Mouse (Mus musculus): Measurements from ENCODE around the gene Gabrb1. TPM values are rescaled to one million over a fixed set of nuclear protein-coding genes. Genes with fewer than 3 reads are reported as not detected.

The Gabrb1 gene
- polyA plus RNA-seq, 2 experiments, result under 0.01 to 0.03 TPM

DNA sequence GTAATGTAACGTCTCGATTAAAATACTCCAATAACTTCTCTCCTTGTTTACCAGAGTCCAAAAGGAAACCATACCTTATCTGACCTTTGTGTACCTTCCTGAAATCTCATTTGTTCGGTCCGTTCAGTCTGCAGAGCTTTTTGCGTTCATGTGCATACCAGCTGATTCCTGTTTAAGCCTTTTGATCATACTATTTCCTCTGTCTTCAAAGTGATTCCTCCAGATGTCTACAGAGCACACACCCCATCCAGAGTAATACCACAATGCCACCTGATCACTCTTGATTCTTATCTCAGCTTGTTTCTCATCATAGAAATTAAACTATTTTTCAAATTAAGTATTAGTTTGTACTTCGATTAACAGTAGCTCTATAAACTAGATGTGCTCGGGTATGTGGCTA, 245.5 kb downstream of the Gabrb1 start:
- Histone ChIP-seq H3K4me1 (replicated peaks; ENCODE audit: control insufficient read depth in 2 of 2, insufficient read depth in 2 of 2, low read length in 1 of 2) (no peaks in the 10 kb centered on the region), H3K9ac (replicated peaks) (no peak overlapping the region), H3K9me3 (ENCODE audit: control insufficient read depth, low read length) (no peaks in the 10 kb centered on the region), H3K4me2 (ENCODE audit: low read depth) (no peak overlapping the region), H3K36me3 (replicated peaks; ENCODE audit: control insufficient read depth, insufficient read depth, low read depth) (no peaks in the 10 kb centered on the region), H3K27ac (no peak overlapping the region), H3K27me3 (ENCODE audit: control insufficient read depth, insufficient read depth, low read length) (no peaks in the 10 kb centered on the region), H3K4me3 (ENCODE audit: insufficient read depth in 1 of 2, low read depth in 2 of 2, low read length in 2 of 2) (no peak overlapping the region)
- WGBS (ENCODE audit: insufficient replicate concordance), result 64% methylated on average over 7 of the region's 7 CpGs
- DNase-seq (ENCODE audit: low read depth in 3 of 3, low spot score in 3 of 3) (no peak), ATAC-seq (ENCODE audit: insufficient read depth) (no peak)
- TF ChIP-seq EP300 (IDR thresholded peaks at IDR 0.05; ENCODE audit: low read depth), result no peak
- TF ChIP-seq CTCF (IDR thresholded peaks at IDR 0.05; ENCODE audit: low read depth), result no peak

DNA sequence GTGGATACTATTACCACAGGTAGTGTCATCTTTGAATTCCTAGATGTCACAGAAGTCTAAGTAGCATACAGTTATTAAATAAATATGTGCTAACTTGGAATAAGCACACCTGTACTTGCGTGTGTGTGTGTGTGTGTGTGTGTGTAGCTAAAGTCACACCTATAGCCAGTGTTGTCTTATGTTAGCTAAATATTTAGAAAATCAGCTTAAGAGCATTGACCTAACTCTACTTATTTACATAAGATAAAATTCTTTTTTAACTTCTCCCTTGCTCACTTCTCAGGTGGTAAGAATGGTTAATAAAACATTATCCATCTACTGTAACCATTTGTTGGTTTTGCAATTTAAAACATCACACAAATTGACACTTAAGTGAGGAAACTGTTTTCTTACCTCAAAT, 256.1 kb downstream of the Gabrb1 start:
- Histone ChIP-seq H3K36me3 (replicated peaks; ENCODE audit: control insufficient read depth, insufficient read depth, low read depth) (no peaks in the 10 kb centered on the region), H3K27me3 (ENCODE audit: control insufficient read depth, insufficient read depth, low read length) (no peaks in the 10 kb centered on the region)
- no peak for ATAC-seq (ENCODE audit: insufficient read depth)

DNA sequence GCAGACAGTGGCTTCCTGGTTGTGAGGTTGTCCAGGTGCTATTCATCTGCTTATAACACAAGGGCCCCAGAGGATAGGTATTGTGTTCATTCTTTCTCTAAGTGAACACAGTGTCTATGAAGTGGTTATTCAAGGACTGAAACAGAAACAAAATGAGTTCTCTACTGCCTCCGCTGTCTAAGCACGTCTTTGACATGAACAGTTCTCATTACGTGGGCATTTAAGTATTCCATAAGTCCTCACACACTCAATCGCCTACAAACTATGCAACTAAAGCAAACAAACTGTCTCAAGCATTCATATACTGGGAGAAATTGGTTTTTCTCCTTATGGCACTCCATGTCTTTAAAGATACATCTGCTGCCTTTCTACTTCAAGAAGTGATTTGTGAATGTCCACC, 257.8 kb downstream of the Gabrb1 start:
- no peaks in the 10 kb centered on the region for H3K36me3 ChIP-seq (replicated peaks; ENCODE audit: control insufficient read depth, insufficient read depth, low read depth)
- 49% methylated on average over 4 of the region's 4 CpGs for WGBS (ENCODE audit: insufficient replicate concordance)
- H3K9me3 ChIP-seq (ENCODE audit: control insufficient read depth, low read length), result no peaks in the 10 kb centered on the region
- no peaks in the 10 kb centered on the region for H3K4me1 ChIP-seq (replicated peaks; ENCODE audit: control insufficient read depth in 2 of 2, insufficient read depth in 2 of 2, low read length in 1 of 2)
- H3K27ac ChIP-seq, result no peak overlapping the region
- no peaks in the 10 kb centered on the region for H3K27me3 ChIP-seq (ENCODE audit: control insufficient read depth, insufficient read depth, low read length)
- ATAC-seq (ENCODE audit: insufficient read depth), result no peak
- H3K4me3 ChIP-seq (ENCODE audit: insufficient read depth in 1 of 2, low read depth in 2 of 2, low read length in 2 of 2), result no peak overlapping the region
- TF ChIP-seq EP300 (IDR thresholded peaks at IDR 0.05; ENCODE audit: low read depth) (no peak), CTCF (IDR thresholded peaks at IDR 0.05; ENCODE audit: low read depth) (no peak)
- no peak overlapping the region for H3K9ac ChIP-seq (replicated peaks)
- DNase-seq (ENCODE audit: low read depth in 3 of 3, low spot score in 3 of 3), result no peak
- no peak overlapping the region for H3K4me2 ChIP-seq (ENCODE audit: low read depth)

More for the DNA sequence above, 256.1 kb downstream of the Gabrb1 start:
- Histone ChIP-seq H3K9ac (replicated peaks) (no peak overlapping the region), H3K4me3 (ENCODE audit: insufficient read depth in 1 of 2, low read depth in 2 of 2, low read length in 2 of 2) (no peak overlapping the region), H3K4me2 (ENCODE audit: low read depth) (no peak overlapping the region), H3K27ac (no peak overlapping the region), H3K4me1 (replicated peaks; ENCODE audit: control insufficient read depth in 2 of 2, insufficient read depth in 2 of 2, low read length in 1 of 2) (no peaks in the 10 kb centered on the region), H3K9me3 (ENCODE audit: control insufficient read depth, low read length) (no peaks in the 10 kb centered on the region)
- TF ChIP-seq EP300 (IDR thresholded peaks at IDR 0.05; ENCODE audit: low read depth), result no peak
- TF ChIP-seq CTCF (IDR thresholded peaks at IDR 0.05; ENCODE audit: low read depth), result no peak
- no peak for DNase-seq (ENCODE audit: low read depth in 3 of 3, low spot score in 3 of 3)
- WGBS (ENCODE audit: insufficient replicate concordance), result 39% methylated on average over 1 of the region's 1 CpGs

DNA sequence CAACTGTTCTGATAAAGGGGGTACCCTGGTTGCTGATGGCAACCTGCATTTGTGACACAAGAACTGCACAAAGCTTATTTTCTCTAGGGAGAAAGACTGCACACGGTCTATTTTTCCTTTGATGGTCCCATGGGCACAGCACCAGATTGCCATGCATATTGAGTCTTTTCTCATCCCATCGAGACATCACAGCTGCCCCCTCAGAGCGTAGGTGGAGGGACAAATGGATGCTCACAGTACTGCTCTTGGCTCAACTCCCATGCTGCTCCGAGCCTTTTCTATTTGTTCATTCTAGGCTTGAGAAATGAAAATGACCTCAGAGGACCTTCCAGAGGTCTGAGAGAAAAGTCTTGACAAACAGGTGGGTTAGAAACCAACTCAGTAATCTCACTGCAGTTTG, 259.3 kb downstream of the Gabrb1 start:
- Histone ChIP-seq H3K4me3 (ENCODE audit: insufficient read depth in 1 of 2, low read depth in 2 of 2, low read length in 2 of 2) (no peak overlapping the region), H3K4me1 (replicated peaks; ENCODE audit: control insufficient read depth in 2 of 2, insufficient read depth in 2 of 2, low read length in 1 of 2) (no peaks in the 10 kb centered on the region), H3K27me3 (ENCODE audit: control insufficient read depth, insufficient read depth, low read length) (no peaks in the 10 kb centered on the region), H3K36me3 (replicated peaks; ENCODE audit: control insufficient read depth, insufficient read depth, low read depth) (no peaks in the 10 kb centered on the region), H3K9ac (replicated peaks) (no peak overlapping the region), H3K27ac (no peak overlapping the region), H3K4me2 (ENCODE audit: low read depth) (no peak overlapping the region), H3K9me3 (ENCODE audit: control insufficient read depth, low read length) (no peaks in the 10 kb centered on the region)
- no peak for TF ChIP-seq CTCF (IDR thresholded peaks at IDR 0.05; ENCODE audit: low read depth)
- TF ChIP-seq EP300 (IDR thresholded peaks at IDR 0.05; ENCODE audit: low read depth), result no peak
- 55% methylated on average over 4 of the region's 4 CpGs for WGBS (ENCODE audit: insufficient replicate concordance)
- no peak for DNase-seq (ENCODE audit: low read depth in 3 of 3, low spot score in 3 of 3)
- no peak for ATAC-seq (ENCODE audit: insufficient read depth)

DNA sequence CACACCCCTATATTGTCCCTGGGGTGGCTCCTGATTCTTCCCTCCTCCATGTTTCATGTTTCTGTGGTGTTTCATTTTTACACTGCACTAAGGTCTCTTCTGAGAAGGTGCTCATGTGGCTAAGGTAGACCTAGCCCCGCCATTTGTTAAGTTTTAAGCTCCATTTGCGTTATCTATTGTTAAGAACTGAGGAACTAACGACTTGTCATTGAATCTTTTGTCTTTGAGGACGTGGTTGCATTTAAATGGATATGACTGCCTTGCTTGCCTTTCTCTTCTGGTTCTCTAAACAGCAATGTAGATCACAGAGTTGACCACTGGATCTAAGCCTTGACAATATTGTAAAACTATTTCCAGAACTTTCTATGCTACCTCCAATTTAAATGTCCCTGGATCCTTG, 265.7 kb downstream of the Gabrb1 start:
- H3K4me2 ChIP-seq (ENCODE audit: low read depth), result no peak overlapping the region
- TF ChIP-seq CTCF (IDR thresholded peaks at IDR 0.05; ENCODE audit: low read depth) (no peak), EP300 (IDR thresholded peaks at IDR 0.05; ENCODE audit: low read depth) (no peak)
- H3K9me3 ChIP-seq (ENCODE audit: control insufficient read depth, low read length), result no peaks in the 10 kb centered on the region
- no peak for ATAC-seq (ENCODE audit: insufficient read depth)
- no peak overlapping the region for H3K4me3 ChIP-seq (ENCODE audit: insufficient read depth in 1 of 2, low read depth in 2 of 2, low read length in 2 of 2)
- H3K36me3 ChIP-seq (replicated peaks; ENCODE audit: control insufficient read depth, insufficient read depth, low read depth), result no peaks in the 10 kb centered on the region
- DNase-seq (ENCODE audit: low read depth in 3 of 3, low spot score in 3 of 3), result no peak
- H3K4me1 ChIP-seq (replicated peaks; ENCODE audit: control insufficient read depth in 2 of 2, insufficient read depth in 2 of 2, low read length in 1 of 2), result no peaks in the 10 kb centered on the region
- H3K27ac ChIP-seq, result no peak overlapping the region
- 46% methylated on average over 4 of the region's 4 CpGs for WGBS (ENCODE audit: insufficient replicate concordance)
- H3K27me3 ChIP-seq (ENCODE audit: control insufficient read depth, insufficient read depth, low read length), result no peaks in the 10 kb centered on the region
- no peak overlapping the region for H3K9ac ChIP-seq (replicated peaks)
